Mouse (Mus musculus) MEL (cell line): Measurements from ENCODE around the gene Eif4e2. TPM values are rescaled to one million over a fixed set of nuclear protein-coding genes. Genes with fewer than 3 reads are reported as not detected.

Experiments used
- DNase-seq: peaks from one replicate; pipeline ENCODE4 v3.0.0; 2011; ENCODE audit warnings: low read depth, low spot score
- H3K27ac ChIP-seq: 2 replicates; pipeline ENCODE4 v1.5.1; 2012; ENCODE audit warnings: low read depth, mild to moderate bottlenecking, control low read depth, low read length, moderate library complexity; ENCODE audit not compliant: control insufficient read depth
- H3K27me3 ChIP-seq, 2 experiments: fragments of 150-350 bp in 1 of 2; sonication (generic) in 1 of 2; 2 replicates each; pipeline ENCODE4 v1.6.1; 2012; ENCODE audit warnings: low read length in 2 of 2, mild to moderate bottlenecking in 2 of 2, improper control_type of control experiment in 1 of 2, moderate library complexity in 1 of 2; ENCODE audit not compliant: insufficient read depth in 2 of 2, control insufficient read depth in 1 of 2
- H3K36me3 ChIP-seq, 2 experiments: 2 replicates each; pipeline ENCODE4 v1.6.1; 2012 to 2014; ENCODE audit warnings: low read length in 2 of 2, improper control_type of control experiment in 1 of 2, inconsistent platforms in 1 of 2, mild to moderate bottlenecking in 1 of 2; ENCODE audit not compliant: insufficient read depth in 2 of 2, control insufficient read depth in 1 of 2
- H3K4me1 ChIP-seq, 2 experiments: fragments of 150-350 bp in 1 of 2; sonication (generic) in 1 of 2; 2 replicates each; pipeline ENCODE4 v1.6.1; 2012; ENCODE audit warnings: low read length in 2 of 2, improper control_type of control experiment in 1 of 2, mild to moderate bottlenecking in 1 of 2; ENCODE audit not compliant: insufficient read depth in 2 of 2, control insufficient read depth in 1 of 2
- H3K4me3 ChIP-seq, 2 experiments: fragments of 150-350 bp in 1 of 2; sonication (generic) in 1 of 2; 2 replicates each; pipeline ENCODE4 v1.5.1; 2012; ENCODE audit warnings: low read depth in 2 of 2, low read length in 2 of 2, mild to moderate bottlenecking in 2 of 2, moderate library complexity in 2 of 2, control low read depth in 1 of 2, improper control_type of control experiment in 1 of 2; ENCODE audit not compliant: control insufficient read depth in 1 of 2, insufficient read depth in 1 of 2
- H3K79me2 ChIP-seq: 2 replicates; pipeline ENCODE4 v1.6.1; 2012; ENCODE audit warnings: mild to moderate bottlenecking, low read length, moderate library complexity; ENCODE audit not compliant: control insufficient read depth, poor library complexity, insufficient read depth
- H3K9ac ChIP-seq: 2 replicates; pipeline ENCODE4 v1.6.1; 2012; ENCODE audit warnings: low read depth, mild to moderate bottlenecking, control low read depth, low read length, moderate library complexity; ENCODE audit not compliant: control insufficient read depth, poor library complexity, severe bottlenecking
- H3K9me3 ChIP-seq: fragments of 150-350 bp; sonication (generic); replicated peaks from 2 replicates; pipeline ENCODE4 v1.6.1; 2012; ENCODE audit warnings: mild to moderate bottlenecking, low read length, improper control_type of control experiment, moderate library complexity; ENCODE audit not compliant: insufficient read depth
- BHLHE40 ChIP-seq: IDR thresholded peaks from 2 replicates; pipeline ENCODE4 v1.6.1; 2012; ENCODE audit warnings: low read depth, mild to moderate bottlenecking, inconsistent platforms, low read length, improper control_type of control experiment, borderline replicate concordance
- CHD2 ChIP-seq: IDR thresholded peaks from 2 replicates; pipeline ENCODE4 v1.6.1; 2011; ENCODE audit warnings: low read length, improper control_type of control experiment
- CTCF ChIP-seq, 3 experiments: IDR thresholded peaks in 2 of 3; conservative IDR thresholded peaks in 1 of 3; 2 replicates each; pipeline ENCODE4 v1.5.1; 2011 to 2012; ENCODE audit warnings: low read length in 3 of 3, low read depth in 2 of 3, mild to moderate bottlenecking in 2 of 3, improper control_type of control experiment in 1 of 3, inconsistent platforms in 1 of 3, mixed read lengths in 1 of 3, moderate library complexity in 1 of 3; ENCODE audit not compliant: control insufficient read depth in 1 of 3, insufficient read depth in 1 of 3, poor library complexity in 1 of 3, severe bottlenecking in 1 of 3
- ETS1 ChIP-seq: IDR thresholded peaks from 2 replicates; pipeline ENCODE4 v1.6.1; 2012; ENCODE audit warnings: low read depth, mild to moderate bottlenecking, inconsistent platforms, low read length, improper control_type of control experiment, moderate library complexity
- GABPA ChIP-seq: IDR thresholded peaks from 2 replicates; pipeline ENCODE4 v1.6.1; 2012; ENCODE audit warnings: low read depth, mild to moderate bottlenecking, inconsistent platforms, low read length, improper control_type of control experiment, moderate library complexity
- HCFC1 ChIP-seq: IDR thresholded peaks from 2 replicates; pipeline ENCODE4 v1.6.1; 2012; ENCODE audit warnings: low read depth, mild to moderate bottlenecking, inconsistent platforms, low read length, improper control_type of control experiment, moderate library complexity
- JUND ChIP-seq: IDR thresholded peaks from 2 replicates; pipeline ENCODE4 v1.6.1; 2011; ENCODE audit warnings: low read depth, mild to moderate bottlenecking, improper control_type of control experiment, low read length
- MAFK ChIP-seq: IDR thresholded peaks from 2 replicates; pipeline ENCODE4 v1.6.1; 2011; ENCODE audit warnings: low read depth, mild to moderate bottlenecking, low read length, improper control_type of control experiment, borderline replicate concordance
- MAX ChIP-seq: IDR thresholded peaks from 2 replicates; pipeline ENCODE4 v1.6.1; 2011; ENCODE audit warnings: low read length, improper control_type of control experiment
- MAZ ChIP-seq: IDR thresholded peaks from 2 replicates; pipeline ENCODE4 v1.6.1; 2012; ENCODE audit warnings: low read depth, mild to moderate bottlenecking, inconsistent platforms, low read length, improper control_type of control experiment
- MEF2A ChIP-seq: IDR thresholded peaks from 2 replicates; pipeline ENCODE4 v1.6.1; 2014; ENCODE audit warnings: low read depth, mild to moderate bottlenecking, inconsistent platforms, low read length, improper control_type of control experiment; ENCODE audit not compliant: poor library complexity, insufficient replicate concordance, severe bottlenecking; ENCODE audit errors: extremely low read depth
- MXI1 ChIP-seq: IDR thresholded peaks from 2 replicates; pipeline ENCODE4 v1.6.1; 2011; ENCODE audit warnings: mild to moderate bottlenecking, low read depth, low read length, improper control_type of control experiment
- MYB ChIP-seq: IDR thresholded peaks from 2 replicates; pipeline ENCODE4 v1.6.1; 2011; ENCODE audit warnings: mild to moderate bottlenecking, low read depth, low read length, improper control_type of control experiment
- NRF1 ChIP-seq: IDR thresholded peaks from 2 replicates; pipeline ENCODE4 v1.6.1; 2014; ENCODE audit warnings: low read depth, mild to moderate bottlenecking, inconsistent platforms, low read length, improper control_type of control experiment, moderate library complexity; ENCODE audit not compliant: poor library complexity, insufficient read depth, severe bottlenecking
- POLR2AphosphoS5 ChIP-seq: IDR thresholded peaks from 2 replicates; pipeline ENCODE4 v1.6.1; 2012; ENCODE audit warnings: low read depth, borderline replicate concordance, mild to moderate bottlenecking, inconsistent platforms, low read length, moderate library complexity, mixed read lengths
- RAD21 ChIP-seq: IDR thresholded peaks from 2 replicates; pipeline ENCODE4 v1.6.1; 2011; ENCODE audit warnings: mild to moderate bottlenecking, low read depth, low read length, improper control_type of control experiment
- RCOR1 ChIP-seq: IDR thresholded peaks from 2 replicates; pipeline ENCODE4 v1.6.1; 2012; ENCODE audit warnings: low read depth, mild to moderate bottlenecking, inconsistent platforms, low read length, improper control_type of control experiment
- SIN3A ChIP-seq: IDR thresholded peaks from 2 replicates; pipeline ENCODE4 v1.6.1; 2012; ENCODE audit warnings: low read length, improper control_type of control experiment, inconsistent platforms
- SMC3 ChIP-seq: IDR thresholded peaks from 2 replicates; pipeline ENCODE4 v1.6.1; 2011; ENCODE audit warnings: low read depth, low read length, improper control_type of control experiment
- TBP ChIP-seq: IDR thresholded peaks from 2 replicates; pipeline ENCODE4 v1.8.0; 2011; ENCODE audit warnings: low read depth, low read length, improper control_type of control experiment
- TCF12 ChIP-seq: IDR thresholded peaks from 2 replicates; pipeline ENCODE4 v1.6.1; 2014; ENCODE audit warnings: low read depth, mild to moderate bottlenecking, inconsistent platforms, low read length, improper control_type of control experiment, moderate library complexity
- ZMIZ1 ChIP-seq: IDR thresholded peaks from 2 replicates; pipeline ENCODE4 v1.6.1; 2012; ENCODE audit warnings: low read depth, mild to moderate bottlenecking, inconsistent platforms, low read length, improper control_type of control experiment, moderate library complexity
- polyA plus RNA-seq, 2 experiments: library from polyadenylated mRNA; stranded (reverse) in 1 of 2; unstranded in 1 of 2; fragments of >175 nt in 1 of 2; fragments of >200 nt in 1 of 2; gene quantifications; 2 replicates each; pipeline versions ENCODE4 v1.2.1 to v1.2.4; 2012; ENCODE audit warnings: low replicate concordance in 2 of 2, low read depth in 1 of 2; ENCODE audit not compliant: insufficient read length in 2 of 2, insufficient read depth in 1 of 2, missing spikeins in 1 of 2
- total RNA-seq: library from RNA; depleted of rRNA; stranded (reverse); fragments of 300-350 nt; gene quantifications from 2 replicates; pipeline ENCODE4 v1.2.3, GENCODE M21; 2012

The Eif4e2 gene
- total and polyA plus RNA-seq, 3 experiments, result 132 to 220 (median 165) TPM

DNA sequence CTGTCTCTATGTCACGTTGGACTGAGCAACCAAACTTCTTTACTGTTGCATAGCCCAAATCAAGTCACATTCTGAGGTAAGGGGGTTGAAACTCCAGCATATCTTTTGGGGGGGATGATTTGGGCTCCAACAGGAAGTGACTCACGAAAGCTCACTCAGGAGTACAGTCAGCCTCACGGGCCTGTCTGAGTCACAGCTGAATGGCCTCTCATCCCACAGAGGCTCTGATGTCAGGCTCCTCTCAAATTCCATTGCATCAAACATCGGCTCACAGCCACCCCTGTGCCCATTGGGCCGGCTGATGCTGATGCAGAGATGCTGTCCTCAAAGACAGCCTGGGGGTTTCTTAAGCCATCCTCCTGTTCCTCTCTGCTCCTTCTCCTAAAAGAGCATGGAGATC, 32.8 kb upstream of the Eif4e2 start:
- H3K27me3 ChIP-seq, result no peaks in the 10 kb centered on the region
- H3K27ac ChIP-seq, result peak overlapping the region; percentile 60
- no peaks in the 10 kb centered on the region for H3K9me3 ChIP-seq
- peaks cover 0 to 15% of the 10 kb centered on the region in 2 experiments; a peak in 2 of 4 replicates for H3K36me3 ChIP-seq
- DNase-seq, result peak; percentile 77
- no peak overlapping the region for H3K4me3 ChIP-seq
- TF ChIP-seq TCF12 (no peak), ETS1 (peak; percentile 69), MEF2A (no peak), RCOR1 (0 out of 2 replicates have a peak, but pooled peaks have one; percentile 11), MAX (no peak), BHLHE40 (peak; percentile 43; the same call in 1 of the 2 replicates), JUND (peak; percentile 79)
- no peaks in the 10 kb centered on the region for H3K79me2 ChIP-seq
- peak overlapping the region; percentile 16; the same call in 1 of the 2 replicates for H3K9ac ChIP-seq
- H3K4me1 ChIP-seq, result peaks cover 2 to 21% of the 10 kb centered on the region in 2 experiments; a peak in 3 of 4 replicates

DNA sequence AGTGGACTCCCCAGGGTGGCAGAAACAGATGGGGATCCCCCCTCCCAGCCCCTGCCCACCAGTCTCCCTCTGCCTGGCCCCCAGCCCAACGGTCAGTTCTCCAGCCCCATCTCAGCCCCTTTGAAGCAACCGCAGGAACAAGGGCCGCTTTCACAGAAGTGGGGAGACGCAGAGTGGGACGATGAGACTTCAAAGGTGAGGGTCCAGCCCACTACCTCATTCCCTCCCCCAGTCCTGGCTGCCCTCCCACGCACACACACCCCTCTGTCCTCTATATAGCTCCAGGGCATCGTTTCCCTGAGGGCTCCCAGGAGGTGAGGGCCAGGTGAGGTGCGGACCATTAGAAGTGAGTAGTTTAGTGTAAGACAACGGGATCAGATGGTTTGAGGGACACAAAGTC, 30.7 kb upstream of the Eif4e2 start, which contains the start of gene Prss56:
TSS of gene Prss56 (plus strand) at position 301 of the 400 bp plus-strand sequence.
- no peak for TF ChIP-seq SIN3A
- TF ChIP-seq MYB, result no peak
- no peak for TF ChIP-seq MEF2A
- no peak for TF ChIP-seq RAD21
- no peak for TF ChIP-seq POLR2AphosphoS5
- no peak for TF ChIP-seq CTCF (IDR thresholded peaks at IDR 0.05 in 2 of 3, conservative IDR thresholded peaks at IDR 0.05 in 1 of 3; ENCODE audit: control insufficient read depth in 1 of 3, insufficient read depth in 1 of 3, low read depth in 2 of 3, low read length in 3 of 3, poor library complexity in 1 of 3, severe bottlenecking in 1 of 3)
- TF ChIP-seq ZMIZ1, result no peak
- no peak for TF ChIP-seq TBP
- no peak for TF ChIP-seq MAZ
- TF ChIP-seq HCFC1, result no peak
- no peak for TF ChIP-seq MXI1
- no peak for TF ChIP-seq NRF1
- no peak for TF ChIP-seq JUND
- no peak for TF ChIP-seq CHD2
- no peak for TF ChIP-seq GABPA
- TF ChIP-seq SMC3, result no peak
- no peak for TF ChIP-seq TCF12
- no peak for TF ChIP-seq MAFK
- Histone ChIP-seq H3K4me1 (peaks cover 2 to 21% of the 10 kb centered on the region in 2 experiments; a peak in 3 of 4 replicates), H3K27me3 (peaks cover 0 to 2% of the 10 kb centered on the region in 2 experiments; a peak in 1 of 4 replicates), H3K9ac (no peak within 1 kb of the TSS), H3K79me2 (no peaks in the 10 kb centered on the region), H3K4me3 (no peak within 1 kb of the TSS), H3K36me3 (peaks cover 0 to 14% of the 10 kb centered on the region in 2 experiments; a peak in 2 of 4 replicates), H3K27ac (no peak within 1 kb of the TSS), H3K9me3 (no peaks in the 10 kb centered on the region)
- no peak for DNase-seq
